Mouse (Mus musculus) lung, postnatal 0 days (tissue): ENCODE data around the gene Nup35.

Experiments used
- CTCF ChIP-seq: IDR thresholded peaks from 2 replicates; pipeline ENCODE4 v1.5.1; 2016; ENCODE audit warnings: antibody characterized with exemption, mild to moderate bottlenecking
- EP300 ChIP-seq: IDR thresholded peaks from 2 replicates; pipeline ENCODE4 v1.6.1; 2016; ENCODE audit warnings: antibody characterized with exemption, mild to moderate bottlenecking, control low read depth

DNA sequence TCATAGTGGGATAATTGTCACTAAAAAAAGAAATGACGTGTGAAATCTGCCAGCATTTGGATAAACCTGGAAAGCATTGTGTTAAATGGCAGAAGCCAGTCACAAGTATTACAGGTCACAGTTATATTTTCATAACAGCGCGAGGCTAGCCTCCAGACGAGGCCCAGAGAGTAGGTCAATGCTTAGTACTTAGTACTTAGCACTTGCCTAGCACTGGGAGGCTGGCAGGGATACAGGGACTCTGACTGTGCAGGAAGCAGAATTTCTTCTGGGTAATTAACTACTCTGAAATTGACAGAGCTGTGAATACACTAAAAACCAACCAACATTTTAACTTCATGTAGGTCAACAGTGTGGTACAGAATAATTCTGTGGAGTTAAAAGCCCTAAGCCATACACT lies 49.6 kb upstream of the Nup35 start:
- TF ChIP-seq CTCF (no peak), EP300 (no peak)
